Mouse (Mus musculus): ENCODE measurements at regions not wholly inside any gene's neighbourhood (a gene's known extent, or its start where the extent isn't known, plus 50 kb on each side); places are given as distances from the start of the nearest gene placed in this dataset.

DNA sequence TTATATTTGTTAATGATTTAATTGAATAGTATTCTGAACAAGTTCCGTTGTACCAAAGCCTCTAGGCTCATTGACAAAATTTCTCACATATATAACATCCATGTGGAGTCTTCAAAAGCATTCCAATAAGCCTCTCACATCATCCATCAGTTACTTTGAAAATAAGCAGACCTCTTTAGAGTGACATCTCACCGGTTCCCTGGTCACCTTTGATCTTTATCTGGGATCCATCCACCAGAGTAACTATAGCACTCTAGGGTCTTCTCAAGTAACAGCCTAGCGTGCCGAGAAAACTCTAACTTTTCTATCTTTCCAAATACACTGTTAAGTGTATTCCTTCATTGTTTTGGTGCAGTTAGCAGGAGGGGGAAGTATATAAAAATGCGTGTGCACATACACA lies 55.6 kb upstream of the Mad2l1 start:
- Histone ChIP-seq H3K9ac (ENCODE audit: low read depth, low read length, severe bottlenecking) (no peak overlapping the region), H3K36me3 (ENCODE audit: control insufficient read depth, insufficient read depth, low read length) (no peaks in the 10 kb centered on the region), H3K4me1 (ENCODE audit: control insufficient read depth, insufficient read depth, low read length) (no peaks in the 10 kb centered on the region), H3K9me3 (ENCODE audit: control insufficient read depth, low read length) (no peaks in the 10 kb centered on the region), H3K4me3 (replicated peaks; ENCODE audit: low read length) (no peak overlapping the region), H3K4me2 (replicated peaks; ENCODE audit: low read depth, low read length, severe bottlenecking) (no peak overlapping the region), H3K27ac (replicated peaks; ENCODE audit: low read depth, low read length) (no peak overlapping the region), H3K27me3 (ENCODE audit: control insufficient read depth, insufficient read depth, low read length) (no peaks in the 10 kb centered on the region)
- DNase-seq (ENCODE audit: low spot score) (no peak), ATAC-seq (ENCODE audit: low FRiP score, low read depth) (no peak)
- WGBS = 27% methylated on average over 5 of the region's 5 CpGs
- no peak for TF ChIP-seq POLR2A (IDR thresholded peaks at IDR 0.05; ENCODE audit: borderline replicate concordance, extremely low read depth, insufficient read depth, insufficient read length)

DNA sequence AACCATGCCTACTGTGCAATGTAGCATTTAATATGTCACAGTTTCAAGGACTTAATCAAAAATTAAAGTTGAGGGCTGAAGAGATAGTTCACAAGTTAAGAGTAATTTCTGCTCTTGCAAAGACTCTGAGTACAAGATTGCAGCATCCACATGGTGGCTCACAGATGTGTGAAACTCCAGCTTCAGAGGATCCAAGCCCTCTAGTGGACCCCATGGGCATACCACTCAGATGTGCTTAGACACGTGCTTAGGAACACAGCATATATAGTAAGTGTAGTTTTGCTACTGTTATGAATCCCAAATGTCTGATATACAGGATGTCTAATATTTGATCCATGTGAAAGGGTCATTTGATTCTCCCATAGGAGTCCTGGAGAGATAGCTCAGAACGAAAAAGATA lies 55.0 kb upstream of the Mad2l1 start:
- WGBS = 49% methylated on average over 2 of the region's 2 CpGs
- Histone ChIP-seq H3K9me3 (ENCODE audit: control insufficient read depth, low read length) (no peaks in the 10 kb centered on the region), H3K4me2 (replicated peaks; ENCODE audit: low read depth, low read length, severe bottlenecking) (no peak overlapping the region), H3K27me3 (ENCODE audit: control insufficient read depth, insufficient read depth, low read length) (no peaks in the 10 kb centered on the region), H3K4me3 (replicated peaks; ENCODE audit: low read length) (no peak overlapping the region), H3K36me3 (ENCODE audit: control insufficient read depth, insufficient read depth, low read length) (no peaks in the 10 kb centered on the region), H3K9ac (ENCODE audit: low read depth, low read length, severe bottlenecking) (no peak overlapping the region), H3K4me1 (ENCODE audit: control insufficient read depth, insufficient read depth, low read length) (no peaks in the 10 kb centered on the region), H3K27ac (replicated peaks; ENCODE audit: low read depth, low read length) (no peak overlapping the region)
- TF ChIP-seq POLR2A (IDR thresholded peaks at IDR 0.05; ENCODE audit: borderline replicate concordance, extremely low read depth, insufficient read depth, insufficient read length) = no peak
- ATAC-seq (ENCODE audit: low FRiP score, low read depth) = no peak
- DNase-seq (ENCODE audit: low spot score) = no peak

DNA sequence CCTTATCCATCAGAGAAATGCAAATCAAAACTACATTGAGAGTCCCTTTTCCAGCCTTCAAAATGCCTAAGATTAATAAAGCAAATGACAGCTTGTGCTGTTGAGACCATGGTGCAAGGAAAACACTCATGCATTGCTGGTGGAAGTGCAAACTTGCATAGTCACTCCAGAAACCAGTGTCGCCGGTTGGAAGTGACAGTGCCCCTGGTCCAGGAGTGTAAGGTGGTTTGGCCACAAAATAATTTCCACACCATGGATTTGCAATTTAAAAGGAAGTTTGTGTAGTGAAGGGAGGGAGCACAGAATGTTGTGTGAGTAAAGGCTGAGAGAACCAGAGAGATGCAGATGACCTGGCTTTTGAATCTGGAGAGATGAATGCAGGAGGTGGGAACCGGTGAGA lies 52.4 kb upstream of the Mad2l1 start:
- Histone ChIP-seq H3K4me2 (replicated peaks; ENCODE audit: low read depth, low read length, severe bottlenecking) (no peak overlapping the region), H3K9me3 (ENCODE audit: control insufficient read depth, low read length) (no peaks in the 10 kb centered on the region), H3K4me3 (replicated peaks; ENCODE audit: low read length) (no peak overlapping the region), H3K9ac (ENCODE audit: low read depth, low read length, severe bottlenecking) (no peak overlapping the region), H3K27ac (replicated peaks; ENCODE audit: low read depth, low read length) (no peak overlapping the region), H3K27me3 (ENCODE audit: control insufficient read depth, insufficient read depth, low read length) (no peaks in the 10 kb centered on the region), H3K36me3 (ENCODE audit: control insufficient read depth, insufficient read depth, low read length) (no peaks in the 10 kb centered on the region), H3K4me1 (ENCODE audit: control insufficient read depth, insufficient read depth, low read length) (no peaks in the 10 kb centered on the region)
- over 99% methylated on average over 3 of the region's 3 CpGs for WGBS
- no peak for TF ChIP-seq POLR2A (IDR thresholded peaks at IDR 0.05; ENCODE audit: borderline replicate concordance, extremely low read depth, insufficient read depth, insufficient read length)
- ATAC-seq (ENCODE audit: low FRiP score, low read depth) (no peak), DNase-seq (ENCODE audit: low spot score) (no peak)

All from limb, embryonic 14.5 days (tissue).